Mouse (Mus musculus): ENCODE results near the gene Pcid2. TPM values are rescaled to one million over a fixed set of nuclear protein-coding genes. Genes with fewer than 3 reads are reported as not detected.
"Not testable (repeated sequence)": the region's sequence is repeated elsewhere in the genome, so short reads cannot be mapped to it uniquely, and the experiment has no call there.

Gene Pcid2
- total RNA-seq, 4 experiments from 2014 or later: 6.5 to 7.6 (median 6.8) TPM

GRCm38 (mm10) chr8:13077542-13077941 lies 27.7 kb downstream of the Pcid2 start:
- DNase-seq (ENCODE audit: low spot score in 2 of 2): no peak

- not testable (repeated sequence) for DNase-seq (ENCODE audit: low spot score in 2 of 2)
Observed at GRCm38 (mm10) chr8:13075579-13075978, 29.7 kb downstream of the Pcid2 start.

GRCm38 (mm10) chr8:13075044-13075443 lies 30.2 kb downstream of the Pcid2 start:
- DNase-seq (ENCODE audit: low spot score in 2 of 2): no peak

- DNase-seq (ENCODE audit: low spot score in 2 of 2): no peak
Observed at GRCm38 (mm10) chr8:13073255-13073654, 32.0 kb downstream of the Pcid2 start.

GRCm38 (mm10) chr8:13063112-13063511 lies 42.1 kb downstream of the Pcid2 start:
- DNase-seq (ENCODE audit: low spot score in 2 of 2): no peak

- no peak for DNase-seq (ENCODE audit: low spot score in 2 of 2)
Observed at GRCm38 (mm10) chr8:13060441-13061150, 44.7 kb downstream of the Pcid2 start, which contains the start of gene Proz. Gene Proz, plus strand, starts transcription at chr8:13060914.

- no peak for DNase-seq (ENCODE audit: low spot score in 2 of 2)
Observed at GRCm38 (mm10) chr8:13057351-13057750, 47.9 kb downstream of the Pcid2 start.

- DNase-seq (ENCODE audit: low spot score in 2 of 2): no peak
Observed at GRCm38 (mm10) chr8:13050550-13050949, 54.7 kb downstream of the Pcid2 start.

GRCm38 (mm10) chr8:13047652-13048051 lies 57.6 kb downstream of the Pcid2 start:
- no peak for DNase-seq (ENCODE audit: low spot score in 2 of 2)

GRCm38 (mm10) chr8:13041459-13041858 lies 63.8 kb downstream of the Pcid2 start:
- DNase-seq (ENCODE audit: low spot score in 2 of 2): no peak

- no peak for DNase-seq (ENCODE audit: low spot score in 2 of 2)
Observed at GRCm38 (mm10) chr8:13039054-13039453, 66.2 kb downstream of the Pcid2 start.

- DNase-seq (ENCODE audit: low spot score in 2 of 2): no peak
Observed at GRCm38 (mm10) chr8:13037569-13037968, 67.7 kb downstream of the Pcid2 start.

GRCm38 (mm10) chr8:13037015-13037414 lies 68.2 kb downstream of the Pcid2 start, which contains the start of gene F10:
Gene F10, plus strand, starts transcription at chr8:13037308.
- no peak for DNase-seq (ENCODE audit: low spot score in 2 of 2)

- no peak for DNase-seq (ENCODE audit: low spot score in 2 of 2)
Observed at GRCm38 (mm10) chr8:13036346-13036812, 68.9 kb downstream of the Pcid2 start.

GRCm38 (mm10) chr8:13028482-13028881 lies 76.8 kb downstream of the Pcid2 start:
- peak in 1 of 2 experiments; percentile 6 for DNase-seq (ENCODE audit: low spot score in 2 of 2)

GRCm38 (mm10) chr8:13027615-13028014 lies 77.6 kb downstream of the Pcid2 start:
- DNase-seq (ENCODE audit: low spot score in 2 of 2): no peak

Small RNAs within 50 kb of the gene (microRNA-seq; reads per million reads assigned to microRNA genes)
- not detected for gene Mir7065

Other genes starting within 250 kb of the Pcid2 start
- gene Mcf2l, start 231.7 kb downstream of the Pcid2 start, total RNA-seq (2022): 10 to 100 TPM; 12.1 to 19.6 (median 16.5) TPM
- gene F7, start 79.4 kb downstream of the Pcid2 start, total RNA-seq (2022): not detected
- not detected for gene F10, start 68.2 kb downstream of the Pcid2 start, total RNA-seq (2022)
- gene Proz, start 44.5 kb downstream of the Pcid2 start, total RNA-seq (2022): under 1 TPM in 1 of 4 experiments, not detected in 3; 0.29 TPM
- gene Cul4a, start 162 bp upstream of the Pcid2 start, total RNA-seq (2022): 10 to 100 TPM; 70.4 to 74.4 (median 71.9) TPM
- gene Lamp1, start 53.7 kb upstream of the Pcid2 start, total RNA-seq (2022): 100 to 1,000 TPM; 405 to 451 (median 426) TPM
- gene Grtp1, start 95.2 kb upstream of the Pcid2 start, total RNA-seq (2022): 10 to 100 TPM in 3 of 4 experiments, 1 to 10 TPM in 1; 9.3 to 14.1 (median 11.8) TPM
- gene Adprhl1, start 148.7 kb upstream of the Pcid2 start, total RNA-seq (2022): 10 to 100 TPM; 50.0 to 62.3 (median 56.3) TPM
- gene Dcun1d2, start 182.7 kb upstream of the Pcid2 start, total RNA-seq (2022): 10 to 100 TPM; 80.1 to 95.6 (median 88.1) TPM
- gene Tmco3, start 182.7 kb upstream of the Pcid2 start, total RNA-seq (2022): 10 to 100 TPM; 12.0 to 21.5 (median 17.1) TPM
- gene Tfdp1, start 233.3 kb upstream of the Pcid2 start, total RNA-seq (2022): 10 to 100 TPM; 49.4 to 70.8 (median 63.2) TPM